Mouse (Mus musculus) adrenal gland, postnatal 25 days (tissue): ENCODE measurements around the gene D430041D05Rik. TPM values are rescaled to one million over a fixed set of nuclear protein-coding genes. Genes with fewer than 3 reads are reported as not detected.
A peak's percentile ranks its signal among the peaks of the same experiment; 100 is the strongest.
"Not testable (repeated sequence)": the region's sequence is repeated elsewhere in the genome, so short reads cannot be mapped to it uniquely, and the experiment has no call there.

ENCODE experiments used
- DNase-seq: peaks from one replicate; pipeline ENCODE4 v3.0.0; 2021; ENCODE audit warnings: mixed read lengths
- microRNA-seq, 2 experiments: library from miRNA; unstranded; fragments of <30 nt; microRNA quantifications; one replicate each; pipeline ENCODE4 v1.2.0; 2021
- total RNA-seq: library from RNA; stranded (reverse); gene quantifications from 2 replicates; pipeline ENCODE4 v1.2.3, GENCODE M21; 2021

D430041D05Rik gene
- total RNA-seq, 1 experiment from 2014 or later, result 37.6 TPM

DNA sequence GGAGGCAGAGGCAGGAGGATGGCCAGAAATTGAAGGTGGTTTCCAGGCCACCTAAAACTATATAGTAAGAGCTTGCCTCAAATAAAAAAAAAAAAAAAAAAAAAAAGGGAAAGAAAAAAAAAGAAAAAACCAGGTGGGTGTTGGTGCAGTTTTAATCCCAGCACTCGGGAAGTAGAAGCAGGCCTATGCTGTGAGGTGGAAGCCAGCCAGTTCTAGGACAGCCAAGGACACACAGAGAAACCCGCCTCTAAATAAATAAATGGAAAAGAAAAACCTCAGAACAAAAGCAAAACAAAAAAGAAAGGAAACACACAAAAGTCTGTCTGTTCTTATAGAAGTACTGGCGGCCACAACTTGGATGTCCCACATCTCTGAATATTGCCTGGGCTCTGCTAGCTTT is 295.9 kb downstream of the D430041D05Rik start:
- DNase-seq, result peak; percentile 32

DNA sequence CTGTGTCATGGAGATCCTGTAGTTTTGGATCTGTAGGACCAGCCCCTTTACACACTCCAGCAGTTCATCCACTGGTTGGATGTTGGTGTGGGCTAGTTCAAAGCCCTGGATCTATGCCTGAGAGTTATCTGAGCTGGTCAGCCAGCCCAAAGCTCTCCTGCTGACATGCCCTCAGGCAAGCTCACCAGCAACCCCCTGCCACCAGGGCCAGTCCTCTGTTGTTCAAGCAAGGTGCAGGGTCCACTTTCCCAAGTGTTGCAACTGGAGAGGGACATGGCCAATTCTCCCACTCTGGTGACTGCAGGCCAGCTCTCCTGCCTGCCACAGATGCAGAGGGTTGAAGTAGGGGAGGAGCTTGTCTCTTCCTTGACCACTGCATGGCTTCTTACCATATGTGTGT is 297.2 kb downstream of the D430041D05Rik start:
- not testable (repeated sequence) for DNase-seq

DNA sequence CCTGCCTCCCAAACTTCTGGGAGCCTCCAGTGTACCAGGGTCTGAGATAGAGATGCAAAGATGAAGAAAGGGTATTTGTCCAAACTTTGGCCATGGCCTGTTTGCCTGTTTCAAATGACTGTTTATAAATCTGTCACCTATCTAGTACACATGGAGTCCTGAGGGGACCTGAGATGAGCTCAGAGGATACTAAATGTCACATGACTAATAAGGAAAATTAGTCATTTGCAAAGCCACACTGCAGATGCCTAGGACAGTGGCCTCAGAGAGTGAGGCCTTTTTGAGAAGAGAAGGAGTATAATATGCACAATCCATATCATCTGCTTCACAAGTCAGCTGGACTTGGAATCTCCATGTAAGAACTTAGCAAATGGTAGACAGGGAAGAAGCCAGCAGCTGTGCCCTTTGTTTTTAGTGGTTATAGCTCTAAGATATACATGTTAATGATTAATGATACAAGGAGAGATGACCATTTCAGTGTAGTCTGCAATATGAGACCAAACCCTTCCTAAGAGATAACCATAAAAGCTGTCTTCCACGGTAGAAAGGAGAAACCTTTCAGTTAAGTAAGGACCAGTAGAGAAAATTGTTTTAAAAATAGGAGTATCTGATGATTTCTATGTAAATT is 299.5 kb downstream of the D430041D05Rik start:
- DNase-seq, result not testable (repeated sequence)

DNA sequence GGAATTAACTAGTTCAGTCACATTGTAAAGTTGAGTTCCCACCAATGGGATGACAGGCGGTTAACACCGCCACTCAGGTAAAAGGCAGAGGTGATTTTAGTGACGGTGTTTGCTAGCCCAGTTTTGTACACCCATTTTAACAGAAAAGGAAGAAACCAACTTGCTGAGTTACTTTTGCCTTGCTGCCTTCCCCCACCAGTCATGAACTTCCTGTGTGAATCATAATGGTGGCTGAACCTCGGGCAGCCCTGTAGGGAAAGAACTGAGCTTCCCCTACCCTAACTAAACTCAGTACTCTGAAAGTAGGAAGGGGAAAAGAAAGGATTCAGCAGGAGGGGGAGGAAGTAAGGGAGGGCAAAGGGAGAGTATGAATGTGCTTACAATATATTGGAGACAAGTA is 300.8 kb downstream of the D430041D05Rik start:
- no peak for DNase-seq

DNA sequence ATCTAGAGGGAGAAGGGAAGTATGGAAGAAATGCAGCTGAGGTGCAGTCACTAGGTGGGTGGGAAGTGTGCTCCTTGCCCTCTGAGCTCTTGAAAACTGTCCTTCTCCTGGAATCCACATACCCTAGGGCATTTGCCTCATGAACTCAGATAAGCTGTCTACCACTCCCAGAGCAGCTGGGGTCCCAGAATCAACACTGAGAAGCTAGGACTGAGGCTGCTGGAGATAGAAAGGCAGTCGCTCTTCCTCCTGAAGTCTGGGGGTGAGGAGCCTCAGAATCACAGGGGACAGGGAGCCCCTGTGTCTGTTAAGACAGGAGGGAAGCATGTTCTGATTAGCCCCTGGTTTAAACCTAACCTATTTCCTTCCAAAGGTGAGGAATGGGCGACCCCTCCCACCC is 301.3 kb downstream of the D430041D05Rik start:
- DNase-seq, result no peak

DNA sequence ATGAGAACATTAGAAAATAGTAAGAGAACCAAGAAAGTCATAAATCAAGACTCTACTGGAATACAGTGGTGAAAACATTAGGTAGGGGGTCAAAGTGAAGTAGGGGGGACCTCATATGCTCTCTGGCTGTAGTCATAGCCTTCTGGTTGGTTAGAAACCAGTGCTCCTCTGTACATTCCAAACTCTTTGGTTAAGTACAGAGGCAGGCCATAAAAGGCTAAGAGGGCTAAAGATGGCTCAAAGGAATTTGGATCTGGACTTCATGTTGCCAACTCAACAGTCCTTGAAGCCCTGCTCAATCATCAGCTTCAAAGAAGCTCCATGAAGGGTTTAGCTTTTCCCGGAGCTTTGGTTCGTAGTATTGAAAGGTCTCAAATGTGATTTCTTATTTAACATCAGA is 301.8 kb downstream of the D430041D05Rik start:
- not testable (repeated sequence) for DNase-seq

DNA sequence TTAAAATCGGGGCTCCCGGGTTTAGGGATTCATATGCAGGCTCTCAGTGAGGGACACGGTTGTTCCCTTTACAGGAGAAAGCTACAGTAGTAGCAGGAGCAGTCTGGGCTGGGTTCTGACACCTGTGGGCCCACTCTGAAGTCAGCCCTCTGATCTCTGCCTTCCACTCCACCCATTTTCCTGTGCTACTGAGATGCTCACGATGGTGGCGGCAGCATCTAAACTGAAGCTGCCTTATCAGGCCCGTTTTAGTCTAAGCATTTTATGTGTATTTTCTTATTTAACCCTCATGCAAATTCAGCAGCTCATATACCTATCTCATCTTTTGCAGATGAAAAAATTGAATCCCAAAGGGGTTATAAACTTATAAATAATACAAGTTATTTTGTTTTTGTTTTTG is 306.0 kb downstream of the D430041D05Rik start:
- no peak for DNase-seq

DNA sequence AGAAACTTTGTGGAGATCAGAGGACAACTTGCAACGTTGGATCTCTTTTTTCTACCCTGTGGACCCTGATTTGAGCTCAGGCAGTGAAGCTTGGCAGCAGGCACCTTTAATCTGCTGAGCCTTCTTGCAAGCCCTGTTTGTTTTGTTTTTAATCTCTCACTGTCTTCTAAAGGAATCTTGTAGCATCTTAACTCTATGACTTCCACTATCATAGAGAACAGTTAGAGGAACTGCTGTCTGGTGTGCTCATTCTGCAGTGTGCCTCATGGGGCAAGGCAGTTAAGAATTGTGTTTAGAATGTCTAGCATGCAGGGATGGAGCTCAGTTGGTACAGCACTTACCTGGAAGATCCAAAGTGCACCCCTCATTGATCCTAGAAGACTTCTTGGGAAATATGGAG is 310.9 kb downstream of the D430041D05Rik start:
- DNase-seq, result no peak

DNA sequence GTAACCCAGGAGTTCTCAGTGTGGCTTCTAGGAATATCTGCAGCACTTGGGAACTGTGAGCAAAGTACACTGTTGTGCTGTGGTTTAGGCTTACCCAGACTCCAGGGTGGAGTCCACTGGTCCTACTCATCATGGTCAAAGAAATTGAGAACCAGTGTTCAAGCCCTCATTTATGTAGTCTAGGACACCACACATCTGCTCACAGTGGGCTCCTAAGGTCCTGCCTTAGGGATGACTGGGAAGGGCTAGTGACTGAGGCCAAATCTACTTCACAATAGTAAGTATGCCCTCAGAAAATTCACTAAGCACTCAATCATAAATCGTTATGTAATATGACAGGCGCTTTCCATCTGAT is 311.6 kb downstream of the D430041D05Rik start:
- DNase-seq, result no peak

DNA sequence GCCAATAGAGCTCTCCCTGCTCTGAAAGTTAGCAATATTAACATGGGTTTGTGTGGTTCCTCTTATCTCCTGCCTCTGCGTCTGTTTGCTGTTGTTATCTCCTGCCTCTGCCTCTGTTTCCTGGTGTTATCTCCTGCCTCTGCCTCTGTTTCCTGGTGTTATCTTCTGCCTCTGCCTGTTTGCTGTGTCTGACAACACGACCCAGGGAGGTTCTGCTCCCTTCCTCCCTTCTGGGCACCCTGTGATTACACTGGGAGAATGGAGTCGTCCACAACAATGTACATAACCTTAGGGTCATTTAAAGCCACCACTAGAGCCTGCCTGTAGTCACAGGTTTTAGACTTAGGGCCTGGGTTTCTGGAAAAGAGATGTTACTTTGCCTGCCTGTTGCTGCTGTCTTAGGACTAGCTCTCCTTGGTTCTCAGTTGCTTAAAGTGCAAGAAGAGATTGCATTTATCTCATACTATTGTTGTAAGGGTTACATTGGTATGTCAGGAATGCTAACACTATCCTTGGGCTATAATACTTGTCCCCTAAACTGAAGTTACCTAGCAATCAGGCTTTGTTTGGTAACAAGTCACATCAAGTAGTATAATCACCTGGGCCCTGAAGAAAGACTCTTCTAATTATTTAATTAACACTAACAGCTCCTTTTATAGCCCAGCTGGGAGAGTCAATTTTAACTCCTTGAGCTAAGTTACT is 312.1 kb downstream of the D430041D05Rik start:
- no peak for DNase-seq

DNA sequence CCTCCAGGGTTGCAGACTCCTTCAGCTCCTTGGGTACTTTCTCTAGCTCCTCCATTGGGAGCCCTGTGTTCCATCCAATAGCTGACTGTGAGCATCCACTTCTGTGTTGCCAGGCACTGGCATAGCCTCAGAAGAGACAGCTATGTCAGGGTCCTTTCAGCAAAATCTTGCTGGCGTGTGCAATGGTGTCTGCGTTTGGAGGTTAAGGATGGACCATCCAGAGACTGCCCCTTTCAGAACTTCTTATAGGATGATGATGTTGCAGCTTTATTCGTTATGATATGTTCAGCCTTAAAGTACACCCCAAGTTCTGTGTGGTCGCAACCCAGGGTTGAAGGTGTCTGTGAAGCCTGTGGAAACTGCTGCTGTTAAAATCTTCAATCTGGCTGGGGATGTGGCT is 313.4 kb downstream of the D430041D05Rik start:
- not testable (repeated sequence) for DNase-seq

DNA sequence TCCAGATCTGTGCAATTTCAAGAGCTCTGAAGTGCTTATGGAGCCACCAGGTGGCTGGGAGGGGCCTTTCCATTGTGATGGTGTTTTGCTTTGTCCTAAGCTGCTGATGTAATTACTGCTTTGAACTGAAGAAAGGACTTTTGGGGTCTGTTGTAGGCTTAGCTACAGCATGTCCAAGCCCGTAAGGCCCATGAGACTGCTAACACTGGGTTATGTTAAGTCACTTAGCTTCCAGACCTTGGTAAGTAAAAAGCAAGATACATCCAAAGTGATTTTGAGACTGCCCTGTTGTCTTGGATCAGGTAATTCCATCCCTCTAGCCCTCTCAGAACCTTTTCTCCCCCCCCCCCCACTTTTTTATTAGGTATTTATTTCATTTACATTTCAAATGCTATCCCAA is 314.0 kb downstream of the D430041D05Rik start:
- not testable (repeated sequence) for DNase-seq

DNA sequence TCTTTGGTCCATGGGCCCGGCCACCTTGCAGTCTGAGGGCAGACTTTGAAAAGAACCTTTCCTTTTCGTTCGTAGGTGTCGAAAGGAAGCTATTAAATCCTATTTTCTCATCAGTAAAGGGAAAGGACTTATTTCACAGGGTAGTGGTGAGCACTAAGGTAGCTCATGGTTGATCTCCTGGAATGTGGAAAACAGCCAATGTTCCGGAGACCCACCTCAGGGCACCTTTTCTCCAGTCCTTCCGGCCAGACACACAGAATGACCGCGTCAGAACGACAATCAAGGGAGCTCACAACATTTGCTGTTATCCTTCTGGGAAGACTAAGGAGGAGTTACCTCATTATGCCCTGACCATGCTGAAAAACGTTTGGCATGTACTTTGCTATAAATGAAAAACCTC is 314.6 kb downstream of the D430041D05Rik start:
- DNase-seq, result no peak

DNA sequence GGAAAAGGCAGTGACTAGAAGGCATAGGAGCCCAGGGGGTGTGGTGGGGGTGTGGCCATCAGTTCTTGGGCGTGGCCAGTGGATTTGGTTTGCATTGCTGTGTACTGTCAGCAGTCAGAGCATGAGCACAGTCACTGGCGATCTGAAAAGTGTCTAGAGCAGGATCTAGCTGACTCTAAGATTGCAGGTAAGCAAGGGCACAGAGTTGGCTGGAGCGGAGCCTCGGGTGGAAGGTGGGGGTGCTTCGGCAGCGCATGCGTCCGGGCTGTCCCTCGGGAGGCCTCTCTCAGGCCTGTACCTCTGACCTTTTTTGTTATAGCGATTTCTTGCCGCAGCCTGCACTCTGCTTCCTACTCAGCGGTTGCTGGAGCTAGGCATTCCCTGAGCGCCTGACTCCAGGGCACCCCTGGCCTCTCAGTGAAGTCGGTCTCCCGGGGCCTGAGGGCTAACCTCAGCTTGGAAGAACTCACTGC is 315.0 kb downstream of the D430041D05Rik start, which contains the start of gene Cd59a:
Gene Cd59a, plus strand, starts transcription at position 61 of the 473 bp plus-strand sequence.
- peak; percentile 86 for DNase-seq

DNA sequence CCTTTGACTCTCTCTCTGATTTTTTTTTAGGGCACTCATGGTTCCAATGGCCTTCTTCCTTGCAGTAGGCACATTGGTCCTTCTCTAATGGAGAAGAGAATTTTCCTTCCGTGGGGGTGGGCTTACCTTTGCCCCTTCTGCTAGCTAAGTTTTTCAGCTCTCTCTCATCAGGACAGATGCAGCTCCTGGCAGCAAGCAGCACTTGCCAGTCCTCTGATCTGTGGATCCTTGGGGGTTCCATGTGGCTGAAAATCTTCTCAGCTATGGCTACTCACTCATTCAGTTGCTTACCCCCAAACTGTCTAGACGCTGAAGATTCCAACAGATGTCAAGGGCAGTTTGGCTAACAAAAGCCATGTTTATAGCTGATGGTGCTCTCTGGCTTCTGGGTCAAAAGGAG is 317.5 kb downstream of the D430041D05Rik start:
- no peak for DNase-seq

Small RNA genes within 50 kb of the gene (microRNA-seq; reads per million reads assigned to microRNA genes)
- 0 to 2.1 reads per million in 2 experiments for gene Mir1902

Other genes with a start within 250 kb of the D430041D05Rik start
- 139 and 152 TPM in 2 replicates for gene Hipk3, start 83.4 kb upstream of the D430041D05Rik start, total RNA-seq
- gene Cstf3, start 179.5 kb upstream of the D430041D05Rik start, total RNA-seq, result 38.2 and 39.6 TPM in 2 replicates